Mouse (Mus musculus): Measurements from ENCODE around the gene Arhgap20. TPM values are rescaled to one million over a fixed set of nuclear protein-coding genes. Genes with fewer than 3 reads are reported as not detected.

Arhgap20 gene
- polyA plus RNA-seq, 1 experiment from 2014 or later = 6.1 TPM

DNA sequence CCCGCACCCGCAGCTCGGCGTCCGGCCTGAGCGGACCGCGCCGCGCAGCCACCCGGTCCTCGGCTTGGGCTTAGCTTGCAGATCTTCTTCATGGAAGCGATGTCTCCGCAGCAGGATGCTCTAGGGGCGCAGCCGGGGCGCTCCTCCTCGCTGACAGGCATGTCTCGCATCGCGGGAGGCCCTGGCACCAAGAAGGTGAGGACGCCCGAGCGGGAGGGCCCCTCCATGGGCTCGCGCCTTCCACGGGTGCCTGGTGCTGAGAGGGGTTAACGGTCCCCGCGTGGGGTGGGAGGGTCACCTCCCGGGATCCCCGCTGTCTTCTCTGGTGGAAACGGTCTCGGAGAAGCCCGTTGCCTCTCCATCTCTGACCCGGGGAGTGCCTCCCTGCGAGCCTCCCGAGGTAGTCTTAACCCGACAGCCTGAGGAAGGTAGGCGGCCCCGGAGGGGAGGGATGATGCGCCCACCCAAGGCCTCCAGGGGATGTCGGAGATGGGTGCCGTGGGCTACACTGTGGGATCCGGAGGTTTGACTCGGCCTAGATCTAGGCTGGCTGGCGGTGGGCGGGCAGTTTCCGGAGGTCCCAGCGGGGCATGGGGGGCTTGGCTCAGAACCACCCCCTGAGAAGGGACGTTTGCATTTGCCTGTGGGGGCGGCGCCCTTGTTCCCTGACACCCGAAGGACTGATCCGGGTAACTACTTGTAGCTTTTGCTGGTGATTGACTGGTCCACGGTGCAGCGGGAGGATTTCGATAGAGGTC lies 459 bp downstream of the Arhgap20 start:
- Histone ChIP-seq H3K27ac (replicated peaks) (peak overlapping the region; percentile 28; the same call in 1 of the 2 replicates), H3K27me3 (peaks cover 60% of the 10 kb centered on the region)
- WGBS = 1% methylated on average over 58 of the region's 58 CpGs

DNA sequence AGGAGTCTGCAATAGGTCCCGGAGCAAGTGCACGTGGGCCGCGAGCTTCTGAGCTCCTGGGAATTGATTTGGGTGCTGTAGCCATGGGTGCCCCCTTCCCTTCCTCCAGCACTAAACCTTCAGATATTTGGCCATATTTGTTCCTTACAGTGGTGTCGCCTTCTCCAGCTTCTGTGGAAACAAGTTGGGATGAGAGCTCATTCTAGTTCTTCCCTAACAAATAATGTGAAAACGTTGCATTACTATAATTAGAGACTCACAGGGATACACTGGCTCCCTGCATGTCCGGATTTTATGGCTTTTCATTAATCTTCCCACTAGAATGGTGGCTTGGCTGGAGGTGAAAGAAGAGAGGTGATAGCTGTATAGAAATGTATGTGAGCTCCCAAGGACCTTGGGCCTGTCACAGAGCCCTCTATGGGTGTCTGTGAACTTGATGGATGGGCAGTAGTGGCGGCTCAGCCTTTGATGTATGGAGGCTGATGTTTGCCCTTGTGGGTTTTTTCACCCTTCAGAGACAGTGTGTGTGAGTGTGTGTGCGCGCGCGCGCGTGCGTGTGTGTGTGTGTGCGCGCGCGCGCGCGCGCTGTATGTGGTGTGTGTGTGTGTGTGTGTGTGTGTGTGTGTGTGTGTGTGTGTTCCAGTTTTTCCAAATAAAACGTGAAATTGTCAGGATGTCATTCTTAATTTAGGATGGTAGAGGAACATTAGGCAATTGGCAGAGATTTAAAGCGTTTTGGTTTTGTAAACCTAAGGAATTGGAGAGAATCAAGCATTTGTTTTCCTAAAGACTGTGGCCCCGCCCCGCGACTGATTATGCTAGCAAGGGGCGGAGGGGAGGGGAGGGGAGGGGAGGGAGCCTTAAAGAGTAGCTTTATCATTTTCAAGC lies 1.3 kb downstream of the Arhgap20 start:
- Histone ChIP-seq H3K27me3 (peaks cover 53% of the 10 kb centered on the region), H3K4me3 (replicated peaks) (peak overlapping the region; percentile 66), H3K27ac (replicated peaks) (no peak overlapping the region), H3K9me3 (replicated peaks) (no peaks in the 10 kb centered on the region), H3K4me2 (replicated peaks) (peak overlapping the region; percentile 89), H3K4me1 (peaks cover 24% of the 10 kb centered on the region), H3K9ac (no peak overlapping the region), H3K36me3 (no peaks in the 10 kb centered on the region)
- WGBS = under 1% methylated on average over 29 of the region's 29 CpGs
- ATAC-seq (ENCODE audit: insufficient number of reproducible peaks, low FRiP score, low TSS enrichment, low read depth) = no peak

More for the DNA sequence above, 459 bp downstream of the Arhgap20 start:
- Histone ChIP-seq H3K4me3 (replicated peaks) (peak overlapping the region; percentile 66), H3K9ac (peak overlapping the region; percentile 54), H3K9me3 (replicated peaks) (no peaks in the 10 kb centered on the region), H3K4me1 (peaks cover 24% of the 10 kb centered on the region), H3K36me3 (no peaks in the 10 kb centered on the region), H3K4me2 (replicated peaks) (peak overlapping the region; percentile 89)
- ATAC-seq (ENCODE audit: insufficient number of reproducible peaks, low FRiP score, low TSS enrichment, low read depth) = peak; percentile 26

DNA sequence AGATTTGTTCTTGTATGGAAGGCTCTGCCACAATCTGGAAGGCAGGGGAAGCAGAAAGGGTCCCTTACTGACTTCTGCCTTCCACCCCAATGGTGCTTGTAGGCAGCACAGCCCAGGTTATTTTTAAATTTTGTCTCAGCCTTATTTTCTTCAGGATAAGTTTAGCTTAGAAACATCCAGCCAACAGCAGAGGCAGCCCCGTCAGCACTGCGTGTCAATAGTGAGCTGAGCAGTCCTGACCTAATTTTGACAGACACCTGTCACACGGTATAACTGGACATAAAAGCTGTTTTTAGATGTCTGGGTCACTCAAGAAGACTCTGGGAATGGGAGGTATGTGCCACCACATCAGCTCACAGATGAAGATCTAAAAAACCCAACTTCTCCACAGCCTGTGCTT lies 9.1 kb downstream of the Arhgap20 start:
- whole genome bisulfite sequencing = 73% methylated on average over 3 of the region's 3 CpGs
- no peak for ATAC-seq (ENCODE audit: insufficient number of reproducible peaks, low FRiP score, low TSS enrichment, low read depth)

DNA sequence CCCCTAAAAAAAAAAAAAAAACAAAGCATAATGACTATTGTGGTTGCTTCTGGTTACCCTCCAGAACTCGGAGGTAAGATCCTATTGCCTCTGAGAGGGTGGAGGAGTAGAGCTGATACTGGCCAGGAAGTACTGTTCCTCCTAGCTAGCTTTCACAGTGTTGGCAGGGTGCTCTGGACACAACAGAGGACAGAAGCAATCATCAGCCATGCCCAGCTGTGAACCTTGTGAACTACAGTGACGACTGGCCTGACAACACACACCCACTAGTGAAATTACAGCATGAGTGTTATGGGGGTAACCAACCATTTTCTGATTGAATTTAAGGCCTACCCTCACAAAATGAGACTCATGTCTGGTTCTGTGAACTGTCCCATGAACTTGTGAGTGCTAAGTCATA lies 11.3 kb downstream of the Arhgap20 start:
- ATAC-seq (ENCODE audit: insufficient number of reproducible peaks, low FRiP score, low TSS enrichment, low read depth) = no peak
- Histone ChIP-seq H3K36me3 (no peaks in the 10 kb centered on the region), H3K27ac (replicated peaks) (no peak overlapping the region), H3K4me3 (replicated peaks) (no peak overlapping the region), H3K4me2 (replicated peaks) (no peak overlapping the region), H3K9me3 (replicated peaks) (no peaks in the 10 kb centered on the region), H3K9ac (no peak overlapping the region), H3K4me1 (peaks cover 3% of the 10 kb centered on the region; the same call in 1 of the 2 replicates), H3K27me3 (no peaks in the 10 kb centered on the region)
- WGBS = 77% methylated on average over 2 of the region's 2 CpGs

More for the DNA sequence above, 9.1 kb downstream of the Arhgap20 start:
- Histone ChIP-seq H3K9me3 (replicated peaks) (no peaks in the 10 kb centered on the region), H3K36me3 (no peaks in the 10 kb centered on the region), H3K9ac (no peak overlapping the region), H3K4me1 (peaks cover 3% of the 10 kb centered on the region; the same call in 1 of the 2 replicates), H3K4me2 (replicated peaks) (no peak overlapping the region), H3K27ac (replicated peaks) (no peak overlapping the region), H3K27me3 (no peaks in the 10 kb centered on the region), H3K4me3 (replicated peaks) (no peak overlapping the region)

DNA sequence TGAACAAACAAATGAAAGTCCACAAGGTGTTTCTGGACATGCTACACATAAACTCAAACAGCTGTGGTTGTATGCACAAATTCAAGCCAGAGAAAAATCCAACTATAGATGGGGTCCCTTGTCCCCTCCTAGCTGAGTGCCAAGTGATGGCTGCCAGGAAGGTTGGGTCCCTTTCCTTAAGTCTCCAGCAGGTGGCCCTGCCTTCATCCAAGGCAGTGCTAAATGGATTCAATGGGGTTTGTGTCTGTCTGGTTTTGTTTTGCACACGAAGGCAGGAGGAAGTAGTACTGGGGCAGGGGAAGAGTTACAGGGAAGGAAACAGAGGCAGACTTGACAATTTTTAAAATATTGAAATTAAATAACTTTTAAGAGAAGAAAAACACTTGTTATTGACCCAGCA lies 12.0 kb downstream of the Arhgap20 start:
- 6% methylated on average over 1 of the region's 1 CpGs for WGBS
- Histone ChIP-seq H3K36me3 (no peaks in the 10 kb centered on the region), H3K4me2 (replicated peaks) (no peak overlapping the region), H3K27me3 (no peaks in the 10 kb centered on the region), H3K27ac (replicated peaks) (no peak overlapping the region), H3K9ac (no peak overlapping the region), H3K4me3 (replicated peaks) (no peak overlapping the region), H3K4me1 (peaks cover 3% of the 10 kb centered on the region; the same call in 1 of the 2 replicates), H3K9me3 (replicated peaks) (no peaks in the 10 kb centered on the region)
- no peak for ATAC-seq (ENCODE audit: insufficient number of reproducible peaks, low FRiP score, low TSS enrichment, low read depth)

DNA sequence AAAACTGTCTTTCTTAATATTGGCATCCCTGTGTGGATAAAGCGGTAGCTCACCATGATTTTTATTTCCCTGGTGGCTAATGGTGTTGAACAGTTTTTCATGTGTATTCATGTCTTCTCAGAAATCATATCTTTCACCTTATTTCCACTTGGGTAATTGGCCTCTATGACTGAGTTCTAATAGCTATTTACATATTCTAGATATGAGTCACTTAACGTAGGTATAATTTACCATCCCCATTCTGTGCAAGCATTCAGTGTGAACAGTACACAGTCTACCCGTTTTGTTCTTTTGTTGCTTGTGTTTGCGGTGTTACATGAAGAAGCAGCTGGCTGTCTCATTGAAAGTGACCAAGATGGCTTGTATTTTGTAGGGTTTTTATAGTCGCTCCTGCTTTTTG lies 14.1 kb downstream of the Arhgap20 start:
- no peak overlapping the region for H3K4me3 ChIP-seq (replicated peaks)
- H3K4me2 ChIP-seq (replicated peaks) = no peak overlapping the region
- H3K9ac ChIP-seq = no peak overlapping the region
- no peaks in the 10 kb centered on the region for H3K36me3 ChIP-seq
- no peak overlapping the region for H3K27ac ChIP-seq (replicated peaks)
- WGBS = 87% methylated on average over 5 of the region's 5 CpGs
- no peaks in the 10 kb centered on the region for H3K9me3 ChIP-seq (replicated peaks)
- H3K4me1 ChIP-seq = peaks cover 3% of the 10 kb centered on the region; the same call in 1 of the 2 replicates
- ATAC-seq (ENCODE audit: insufficient number of reproducible peaks, low FRiP score, low TSS enrichment, low read depth) = no peak
- H3K27me3 ChIP-seq = no peaks in the 10 kb centered on the region

DNA sequence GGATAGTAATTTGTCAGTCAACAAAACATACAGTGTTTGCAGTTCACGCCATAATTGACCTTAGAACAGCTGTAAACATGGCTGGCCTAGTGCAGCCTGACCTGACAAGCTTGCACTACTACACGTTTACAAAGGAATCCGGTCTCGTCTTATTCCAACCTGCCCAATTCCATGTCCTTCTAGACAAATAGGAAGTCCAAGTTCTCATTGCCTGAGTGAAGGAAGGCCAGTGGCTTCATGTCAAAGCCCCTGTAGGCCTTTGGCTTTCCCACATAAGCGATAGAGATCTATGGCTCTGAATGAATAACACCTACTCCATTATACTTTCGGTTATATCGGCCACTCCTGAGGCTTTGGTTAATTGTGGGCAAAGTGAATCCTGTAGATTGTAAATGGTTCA lies 16.0 kb downstream of the Arhgap20 start:
- no peak overlapping the region for H3K9ac ChIP-seq
- no peak overlapping the region for H3K4me2 ChIP-seq (replicated peaks)
- no peak overlapping the region for H3K4me3 ChIP-seq (replicated peaks)
- H3K27me3 ChIP-seq = no peaks in the 10 kb centered on the region
- H3K27ac ChIP-seq (replicated peaks) = no peak overlapping the region
- 88% methylated on average over 7 of the region's 7 CpGs for WGBS
- no peak for ATAC-seq (ENCODE audit: insufficient number of reproducible peaks, low FRiP score, low TSS enrichment, low read depth)
- no peaks in the 10 kb centered on the region for H3K9me3 ChIP-seq (replicated peaks)
- peaks cover 3% of the 10 kb centered on the region; the same call in 1 of the 2 replicates for H3K4me1 ChIP-seq
- no peaks in the 10 kb centered on the region for H3K36me3 ChIP-seq

DNA sequence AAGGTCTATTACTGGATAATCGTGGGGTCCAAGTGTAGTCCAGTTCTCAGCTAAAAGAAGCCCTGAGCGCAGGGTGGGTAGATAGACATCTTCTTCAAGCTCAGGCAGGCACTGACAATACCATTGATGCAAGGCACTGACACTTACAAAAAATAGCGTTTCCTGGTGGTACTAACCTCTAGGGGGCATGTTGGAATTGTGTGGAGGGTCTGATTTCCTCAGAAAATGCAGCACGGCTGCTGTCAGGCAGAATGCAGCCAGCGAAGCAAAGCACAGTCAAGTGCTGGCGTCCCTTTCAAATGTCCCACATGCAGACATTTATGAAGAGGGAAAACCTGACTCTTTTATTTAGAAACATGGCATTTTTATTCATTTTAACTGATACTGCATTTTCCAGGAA lies 22.2 kb downstream of the Arhgap20 start:
- Histone ChIP-seq H3K27me3 (no peaks in the 10 kb centered on the region), H3K4me3 (replicated peaks) (no peak overlapping the region), H3K27ac (replicated peaks) (no peak overlapping the region), H3K9ac (no peak overlapping the region), H3K4me1 (no peaks in the 10 kb centered on the region), H3K4me2 (replicated peaks) (no peak overlapping the region), H3K9me3 (replicated peaks) (no peaks in the 10 kb centered on the region), H3K36me3 (no peaks in the 10 kb centered on the region)
- WGBS = 27% methylated on average over 6 of the region's 6 CpGs
- no peak for ATAC-seq (ENCODE audit: insufficient number of reproducible peaks, low FRiP score, low TSS enrichment, low read depth)

DNA sequence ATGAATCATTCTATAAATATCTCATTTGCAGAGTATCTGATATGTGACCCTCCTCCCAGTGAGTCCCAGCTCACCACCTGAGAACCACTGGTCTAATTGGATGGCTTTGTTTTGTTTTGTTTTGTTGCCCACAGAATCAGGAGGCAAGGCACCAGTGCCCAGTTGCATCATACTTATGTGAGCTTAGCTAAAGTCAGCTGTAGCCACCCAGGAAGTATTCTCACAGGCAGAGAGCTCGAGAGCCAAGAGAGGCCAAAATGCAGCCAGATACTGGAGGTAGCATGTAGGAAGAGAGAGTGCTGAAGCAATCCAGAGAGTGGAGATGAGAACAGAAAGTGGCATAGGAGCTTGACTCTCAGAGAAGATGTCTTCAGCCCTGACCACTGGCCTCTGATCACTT lies 23.3 kb downstream of the Arhgap20 start:
- no peaks in the 10 kb centered on the region for H3K9me3 ChIP-seq (replicated peaks)
- H3K4me1 ChIP-seq = no peaks in the 10 kb centered on the region
- 91% methylated on average over 1 of the region's 1 CpGs for WGBS
- no peak overlapping the region for H3K27ac ChIP-seq (replicated peaks)
- H3K4me2 ChIP-seq (replicated peaks) = no peak overlapping the region
- no peaks in the 10 kb centered on the region for H3K36me3 ChIP-seq
- no peak overlapping the region for H3K9ac ChIP-seq
- H3K4me3 ChIP-seq (replicated peaks) = no peak overlapping the region
- no peaks in the 10 kb centered on the region for H3K27me3 ChIP-seq
- ATAC-seq (ENCODE audit: insufficient number of reproducible peaks, low FRiP score, low TSS enrichment, low read depth) = no peak

DNA sequence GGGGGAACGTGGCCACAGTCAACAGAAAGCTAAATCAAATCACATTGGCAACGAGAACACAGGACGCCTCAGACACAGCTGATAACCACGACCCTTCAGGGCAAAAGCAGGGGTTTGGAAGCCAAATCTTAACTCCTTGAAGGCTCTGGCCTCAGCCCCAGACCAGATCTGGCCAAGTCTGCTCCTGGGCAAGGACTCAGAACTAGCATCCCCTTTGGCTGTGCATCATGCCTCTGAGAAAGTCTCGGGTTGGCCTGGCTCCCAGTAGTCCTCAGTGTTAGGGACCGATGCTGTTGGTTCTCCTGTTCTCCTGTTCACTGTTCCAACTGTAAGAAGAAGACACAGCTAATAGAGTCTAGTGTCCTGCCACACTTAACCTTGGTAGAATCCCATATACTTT lies 30.1 kb downstream of the Arhgap20 start:
- WGBS = 59% methylated on average over 6 of the region's 6 CpGs
- Histone ChIP-seq H3K4me2 (replicated peaks) (no peak overlapping the region), H3K27me3 (no peaks in the 10 kb centered on the region), H3K4me1 (no peaks in the 10 kb centered on the region), H3K4me3 (replicated peaks) (no peak overlapping the region), H3K36me3 (no peaks in the 10 kb centered on the region), H3K27ac (replicated peaks) (no peak overlapping the region), H3K9me3 (replicated peaks) (no peaks in the 10 kb centered on the region), H3K9ac (no peak overlapping the region)
- no peak for ATAC-seq (ENCODE audit: insufficient number of reproducible peaks, low FRiP score, low TSS enrichment, low read depth)

DNA sequence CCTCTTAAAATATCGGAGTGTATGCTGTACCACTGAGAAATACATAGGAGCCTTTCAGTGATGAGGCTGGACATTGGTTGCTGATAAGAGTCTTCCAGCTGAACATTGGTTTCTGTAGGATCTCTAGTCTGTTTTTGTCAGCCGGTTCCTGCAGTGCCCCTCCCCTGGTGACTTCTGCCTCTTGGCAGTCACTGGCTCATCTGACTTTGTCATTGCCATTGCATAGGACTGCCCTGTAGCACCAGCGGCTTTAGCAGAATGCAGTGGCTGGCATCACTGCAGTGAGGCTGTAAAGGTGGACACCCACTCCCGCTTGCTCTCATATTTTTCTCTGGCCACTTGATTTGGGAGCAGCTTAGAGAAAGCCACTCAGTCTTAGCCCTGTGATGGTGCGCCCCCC lies 33.1 kb downstream of the Arhgap20 start:
- ATAC-seq (ENCODE audit: insufficient number of reproducible peaks, low FRiP score, low TSS enrichment, low read depth) = no peak
- 84% methylated on average over 5 of the region's 5 CpGs for WGBS
- H3K4me2 ChIP-seq (replicated peaks) = no peak overlapping the region
- H3K27me3 ChIP-seq = no peaks in the 10 kb centered on the region
- no peaks in the 10 kb centered on the region for H3K4me1 ChIP-seq
- H3K36me3 ChIP-seq = no peaks in the 10 kb centered on the region
- no peak overlapping the region for H3K4me3 ChIP-seq (replicated peaks)
- no peak overlapping the region for H3K9ac ChIP-seq
- no peak overlapping the region for H3K27ac ChIP-seq (replicated peaks)
- no peaks in the 10 kb centered on the region for H3K9me3 ChIP-seq (replicated peaks)

Data from embryonic facial prominence, embryonic 15.5 days (tissue).